Mouse (Mus musculus) cortical plate, adult 2 months (tissue): ENCODE measurements around the gene Oaf. TPM values are rescaled to one million over a fixed set of nuclear protein-coding genes. Genes with fewer than 3 reads are reported as not detected.
A peak's percentile ranks its signal among the peaks of the same experiment; 100 is the strongest.

Experiments used
- H3K27ac ChIP-seq: fragments of 200-500 bp; 2 replicates; pipeline ENCODE4 v1.5.1; 2012; ENCODE audit warnings: low read length, control low read depth, inconsistent platforms; ENCODE audit not compliant: insufficient read depth
- H3K4me1 ChIP-seq: fragments of 200-500 bp; 2 replicates; pipeline ENCODE4 v1.6.1; 2011; ENCODE audit warnings: low read length; ENCODE audit not compliant: control insufficient read depth, insufficient read depth
- H3K4me3 ChIP-seq: fragments of 200-500 bp; 2 replicates; pipeline ENCODE4 v1.5.1; 2011; ENCODE audit warnings: mild to moderate bottlenecking, low read length, control low read depth; ENCODE audit not compliant: insufficient read depth
- CTCF ChIP-seq: fragments of 200-500 bp; IDR thresholded peaks from 2 replicates; pipeline ENCODE4 v1.5.1; 2011; ENCODE audit warnings: mild to moderate bottlenecking, control low read depth, low read length; ENCODE audit not compliant: insufficient read depth; ENCODE audit errors: extremely low read depth
- POLR2A ChIP-seq: fragments of 200-500 bp; IDR thresholded peaks from 2 replicates; pipeline ENCODE4 v1.6.1; 2011; ENCODE audit warnings: mild to moderate bottlenecking, low read length, control low read depth; ENCODE audit not compliant: insufficient read depth; ENCODE audit errors: extremely low read depth
- polyA plus RNA-seq: library from polyadenylated mRNA; depleted of rRNA; stranded (reverse); fragments of >200 nt; gene quantifications from 2 replicates; pipeline ENCODE4 v1.2.3, GENCODE M21; 2012

Oaf gene
- polyA plus RNA-seq, 1 experiment = 23.8 TPM

GRCm38 (mm10) chr9:43246738-43247180 lies 7.0 kb upstream of the Oaf start:
- Histone ChIP-seq H3K4me1 (no peaks in the 10 kb centered on the region), H3K27ac (no peak overlapping the region), H3K4me3 (no peak overlapping the region)
- TF ChIP-seq POLR2A (no peak), CTCF (no peak)

- TF ChIP-seq POLR2A (no peak), CTCF (no peak)
- Histone ChIP-seq H3K4me1 (no peaks in the 10 kb centered on the region), H3K4me3 (no peak overlapping the region), H3K27ac (no peak overlapping the region)
Measured at GRCm38 (mm10) chr9:43245801-43246570, 6.3 kb upstream of the Oaf start.

- Histone ChIP-seq H3K27ac (no peak overlapping the region), H3K4me3 (no peak overlapping the region), H3K4me1 (no peaks in the 10 kb centered on the region)
- no peak for TF ChIP-seq POLR2A
- no peak for TF ChIP-seq CTCF
Measured at GRCm38 (mm10) chr9:43242432-43242831, 2.7 kb upstream of the Oaf start.

- Histone ChIP-seq H3K4me1 (no peaks in the 10 kb centered on the region), H3K4me3 (no peak overlapping the region), H3K27ac (no peak overlapping the region)
- no peak for TF ChIP-seq CTCF
- no peak for TF ChIP-seq POLR2A
Measured at GRCm38 (mm10) chr9:43241970-43242369, 2.3 kb upstream of the Oaf start.

GRCm38 (mm10) chr9:43241291-43241690 lies 1.6 kb upstream of the Oaf start:
- no peaks in the 10 kb centered on the region for H3K4me1 ChIP-seq
- no peak overlapping the region for H3K27ac ChIP-seq
- TF ChIP-seq CTCF = no peak
- H3K4me3 ChIP-seq = no peak overlapping the region

- Histone ChIP-seq H3K27ac (no peak overlapping the region), H3K4me1 (no peaks in the 10 kb centered on the region), H3K4me3 (no peak overlapping the region)
- TF ChIP-seq POLR2A (no peak), CTCF (no peak)
Measured at GRCm38 (mm10) chr9:43240594-43240900, 836 bp upstream of the Oaf start.

- Histone ChIP-seq H3K4me3 (peak overlapping the region; percentile 44), H3K4me1 (no peaks in the 10 kb centered on the region), H3K27ac (no peak overlapping the region)
- TF ChIP-seq POLR2A (no peak), CTCF (no peak)
Measured at GRCm38 (mm10) chr9:43238631-43239545, 823 bp downstream of the Oaf start.

GRCm38 (mm10) chr9:43238167-43238566 lies 1.5 kb downstream of the Oaf start:
- no peak for TF ChIP-seq CTCF
- TF ChIP-seq POLR2A = no peak
- Histone ChIP-seq H3K4me1 (no peaks in the 10 kb centered on the region), H3K27ac (no peak overlapping the region), H3K4me3 (peak overlapping the region; percentile 44)

- Histone ChIP-seq H3K4me1 (no peaks in the 10 kb centered on the region), H3K27ac (no peak overlapping the region), H3K4me3 (no peak overlapping the region)
- TF ChIP-seq POLR2A (no peak), CTCF (no peak)
Measured at GRCm38 (mm10) chr9:43237111-43237775, 2.5 kb downstream of the Oaf start.
